Mouse (Mus musculus): ENCODE measurements at regions not wholly inside any gene's neighbourhood (a gene's known extent, or its start where the extent isn't known, plus 50 kb on each side); places are given as distances from the start of the nearest gene placed in this dataset.

DNA sequence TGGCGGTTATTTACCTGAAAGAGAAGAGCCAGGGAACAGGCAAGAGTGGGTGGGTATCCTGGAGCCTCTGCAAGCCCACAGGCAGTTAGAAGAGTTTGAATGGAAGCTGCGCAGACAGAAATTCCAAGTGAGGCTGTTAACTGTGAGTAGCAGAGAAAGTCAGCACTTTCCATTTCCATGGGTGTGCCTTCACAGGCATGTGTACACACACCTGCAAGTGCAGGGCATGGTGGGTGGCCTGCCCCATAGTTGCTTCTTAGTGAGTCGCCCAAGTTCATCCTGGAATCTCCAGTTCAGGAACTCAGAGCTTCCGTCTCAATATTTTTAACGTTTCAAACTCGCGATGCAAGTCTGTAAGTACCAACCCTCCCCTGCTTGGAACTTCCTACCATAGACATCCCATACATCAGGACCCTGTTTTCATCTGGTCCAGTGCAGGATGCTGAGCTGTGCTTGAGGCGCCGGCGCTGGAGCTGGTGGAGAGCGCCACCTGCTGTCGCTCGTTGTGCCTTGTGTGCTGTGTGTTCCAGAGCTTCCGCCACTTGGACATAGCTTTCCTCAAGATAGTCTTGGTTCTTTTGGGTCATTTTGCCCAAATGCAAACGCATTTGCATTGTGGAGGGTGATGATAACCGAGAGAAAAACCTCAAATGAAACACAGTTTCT lies 228.3 kb upstream of the Stac start:
- 22% methylated on average over 16 of the region's 16 CpGs for WGBS
- ATAC-seq (replicated peaks; ENCODE audit: low FRiP score), result peak; percentile 77
- H3K4me2 ChIP-seq (ENCODE audit: low read depth, low read length, severe bottlenecking), result no peak overlapping the region

GRCm38 (mm10) chr9:111916684-111917535 lies 226.8 kb upstream of the Stac start:
- Histone ChIP-seq H3K4me2 (ENCODE audit: low read depth, low read length, severe bottlenecking) (peak overlapping the region; percentile 29; the same call in 1 of the 2 replicates), H3K9me3 (ENCODE audit: control insufficient read depth, low read length) (no peaks in the 10 kb centered on the region), H3K4me1 (replicated peaks; ENCODE audit: control insufficient read depth, insufficient read depth, low read length) (no peaks in the 10 kb centered on the region), H3K36me3 (ENCODE audit: control insufficient read depth, insufficient read depth, low read length) (no peaks in the 10 kb centered on the region), H3K27ac (ENCODE audit: low read depth, low read length) (no peak overlapping the region), H3K9ac (ENCODE audit: low read length) (peak overlapping the region; percentile 16; the same call in 1 of the 2 replicates), H3K27me3 (ENCODE audit: control insufficient read depth, insufficient read depth, low read length) (no peaks in the 10 kb centered on the region), H3K4me3 (ENCODE audit: low read depth, low read length) (no peak overlapping the region)
- DNase-seq (ENCODE audit: low spot score) (peak; percentile 84), ATAC-seq (replicated peaks; ENCODE audit: low FRiP score) (peak; percentile 79)
- 27% methylated on average over 17 of the region's 17 CpGs for WGBS

More for the DNA sequence above, 228.3 kb upstream of the Stac start:
- H3K27ac ChIP-seq (ENCODE audit: low read depth, low read length), result no peak overlapping the region
- H3K9ac ChIP-seq (ENCODE audit: low read length), result no peak overlapping the region
- H3K27me3 ChIP-seq (ENCODE audit: control insufficient read depth, insufficient read depth, low read length), result no peaks in the 10 kb centered on the region
- H3K36me3 ChIP-seq (ENCODE audit: control insufficient read depth, insufficient read depth, low read length), result no peaks in the 10 kb centered on the region
- no peaks in the 10 kb centered on the region for H3K4me1 ChIP-seq (replicated peaks; ENCODE audit: control insufficient read depth, insufficient read depth, low read length)
- no peak overlapping the region for H3K4me3 ChIP-seq (ENCODE audit: low read depth, low read length)
- no peaks in the 10 kb centered on the region for H3K9me3 ChIP-seq (ENCODE audit: control insufficient read depth, low read length)
- DNase-seq (ENCODE audit: low spot score), result peak; percentile 89

DNA sequence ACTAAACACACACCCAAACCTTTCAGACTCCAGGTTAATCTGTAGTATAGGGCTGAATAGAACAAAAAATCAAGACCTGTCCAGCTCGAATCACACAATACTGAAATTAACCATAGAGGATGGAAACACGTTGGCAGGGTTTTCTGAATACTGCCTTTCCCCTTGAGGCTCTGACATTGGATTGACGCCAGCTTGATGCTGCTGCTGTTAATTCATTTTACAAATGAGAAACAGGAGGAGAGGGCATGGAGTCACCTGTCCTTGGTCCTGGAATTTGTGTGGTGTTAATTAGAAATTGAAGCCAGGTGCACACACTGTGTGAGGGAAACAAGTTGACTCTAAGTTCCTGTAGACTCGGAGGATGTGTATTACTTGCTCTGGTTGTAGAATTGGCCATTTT lies 218.7 kb upstream of the Stac start:
- no peak overlapping the region for H3K27ac ChIP-seq (ENCODE audit: low read depth, low read length)
- no peak overlapping the region for H3K4me3 ChIP-seq (ENCODE audit: low read depth, low read length)
- no peaks in the 10 kb centered on the region for H3K27me3 ChIP-seq (ENCODE audit: control insufficient read depth, insufficient read depth, low read length)
- H3K9ac ChIP-seq (ENCODE audit: low read length), result no peak overlapping the region
- 66% methylated on average over 4 of the region's 4 CpGs for WGBS
- H3K36me3 ChIP-seq (ENCODE audit: control insufficient read depth, insufficient read depth, low read length), result no peaks in the 10 kb centered on the region
- DNase-seq (ENCODE audit: low spot score) (no peak), ATAC-seq (replicated peaks; ENCODE audit: low FRiP score) (no peak)
- no peaks in the 10 kb centered on the region for H3K4me1 ChIP-seq (replicated peaks; ENCODE audit: control insufficient read depth, insufficient read depth, low read length)
- no peaks in the 10 kb centered on the region for H3K9me3 ChIP-seq (ENCODE audit: control insufficient read depth, low read length)
- H3K4me2 ChIP-seq (ENCODE audit: low read depth, low read length, severe bottlenecking), result no peak overlapping the region

DNA sequence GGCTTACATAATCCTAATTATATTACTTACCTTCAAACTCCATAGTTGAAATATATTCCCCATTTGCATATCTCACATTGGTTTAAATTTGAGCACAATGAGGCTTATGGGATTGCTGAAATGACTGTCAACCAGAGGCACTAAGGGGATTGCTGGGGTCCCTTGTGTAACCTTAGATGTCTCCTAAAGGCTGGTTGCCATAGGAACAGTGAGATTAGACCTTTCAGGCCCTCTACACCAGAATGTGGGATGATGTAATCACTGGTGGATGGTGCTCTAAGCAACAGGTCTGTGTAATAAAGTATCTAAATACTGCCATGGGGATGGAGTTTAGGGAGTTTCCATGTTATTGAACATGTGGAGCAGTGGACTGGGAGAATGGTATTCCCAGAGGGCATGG lies 210.0 kb upstream of the Stac start:
- Histone ChIP-seq H3K27ac (ENCODE audit: low read depth, low read length) (no peak overlapping the region), H3K4me3 (ENCODE audit: low read depth, low read length) (no peak overlapping the region), H3K36me3 (ENCODE audit: control insufficient read depth, insufficient read depth, low read length) (no peaks in the 10 kb centered on the region), H3K9me3 (ENCODE audit: control insufficient read depth, low read length) (no peaks in the 10 kb centered on the region), H3K4me1 (replicated peaks; ENCODE audit: control insufficient read depth, insufficient read depth, low read length) (no peaks in the 10 kb centered on the region), H3K27me3 (ENCODE audit: control insufficient read depth, insufficient read depth, low read length) (no peaks in the 10 kb centered on the region), H3K9ac (ENCODE audit: low read length) (no peak overlapping the region), H3K4me2 (ENCODE audit: low read depth, low read length, severe bottlenecking) (no peak overlapping the region)
- no peak for DNase-seq (ENCODE audit: low spot score)
- ATAC-seq (replicated peaks; ENCODE audit: low FRiP score), result no peak

GRCm38 (mm10) chr9:111897626-111898025 lies 207.5 kb upstream of the Stac start:
- Histone ChIP-seq H3K4me1 (replicated peaks; ENCODE audit: control insufficient read depth, insufficient read depth, low read length) (no peaks in the 10 kb centered on the region), H3K9me3 (ENCODE audit: control insufficient read depth, low read length) (no peaks in the 10 kb centered on the region), H3K36me3 (ENCODE audit: control insufficient read depth, insufficient read depth, low read length) (no peaks in the 10 kb centered on the region), H3K9ac (ENCODE audit: low read length) (no peak overlapping the region), H3K4me3 (ENCODE audit: low read depth, low read length) (no peak overlapping the region), H3K27me3 (ENCODE audit: control insufficient read depth, insufficient read depth, low read length) (no peaks in the 10 kb centered on the region), H3K4me2 (ENCODE audit: low read depth, low read length, severe bottlenecking) (no peak overlapping the region), H3K27ac (ENCODE audit: low read depth, low read length) (no peak overlapping the region)
- ATAC-seq (replicated peaks; ENCODE audit: low FRiP score) (no peak), DNase-seq (ENCODE audit: low spot score) (no peak)
- 85% methylated on average over 5 of the region's 5 CpGs for WGBS

DNA sequence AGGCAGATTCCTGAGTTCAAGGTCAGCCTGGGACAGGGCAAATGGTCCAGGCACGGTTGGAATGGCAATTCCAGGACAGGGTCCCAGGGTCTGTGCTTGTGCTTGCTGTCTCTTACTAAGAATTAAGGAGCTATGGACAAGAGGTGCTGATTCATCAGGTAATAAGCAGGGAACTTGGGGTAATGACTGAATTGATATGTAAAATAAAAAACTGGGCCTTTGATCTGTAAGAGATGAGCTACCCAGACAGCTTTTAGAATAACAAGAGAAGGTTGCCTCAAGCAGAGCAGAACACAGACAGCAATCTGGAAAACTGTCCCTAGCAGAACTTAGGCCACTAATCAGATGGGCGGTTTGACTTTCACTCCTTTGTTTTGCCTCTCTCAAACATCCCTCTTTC lies 189.6 kb upstream of the Stac start:
- Histone ChIP-seq H3K27ac (ENCODE audit: low read depth, low read length) (no peak overlapping the region), H3K36me3 (ENCODE audit: control insufficient read depth, insufficient read depth, low read length) (no peaks in the 10 kb centered on the region), H3K9me3 (ENCODE audit: control insufficient read depth, low read length) (no peaks in the 10 kb centered on the region), H3K4me1 (replicated peaks; ENCODE audit: control insufficient read depth, insufficient read depth, low read length) (no peaks in the 10 kb centered on the region), H3K27me3 (ENCODE audit: control insufficient read depth, insufficient read depth, low read length) (no peaks in the 10 kb centered on the region), H3K4me2 (ENCODE audit: low read depth, low read length, severe bottlenecking) (no peak overlapping the region), H3K9ac (ENCODE audit: low read length) (no peak overlapping the region), H3K4me3 (ENCODE audit: low read depth, low read length) (no peak overlapping the region)
- DNase-seq (ENCODE audit: low spot score) (no peak), ATAC-seq (replicated peaks; ENCODE audit: low FRiP score) (no peak)
- 60% methylated on average over 2 of the region's 2 CpGs for WGBS

GRCm38 (mm10) chr9:111876846-111877245 lies 186.7 kb upstream of the Stac start:
- Histone ChIP-seq H3K4me3 (ENCODE audit: low read depth, low read length) (no peak overlapping the region), H3K36me3 (ENCODE audit: control insufficient read depth, insufficient read depth, low read length) (no peaks in the 10 kb centered on the region), H3K27me3 (ENCODE audit: control insufficient read depth, insufficient read depth, low read length) (no peaks in the 10 kb centered on the region), H3K4me2 (ENCODE audit: low read depth, low read length, severe bottlenecking) (no peak overlapping the region), H3K4me1 (replicated peaks; ENCODE audit: control insufficient read depth, insufficient read depth, low read length) (no peaks in the 10 kb centered on the region), H3K9me3 (ENCODE audit: control insufficient read depth, low read length) (no peaks in the 10 kb centered on the region), H3K27ac (ENCODE audit: low read depth, low read length) (no peak overlapping the region), H3K9ac (ENCODE audit: low read length) (no peak overlapping the region)
- 91% methylated on average over 5 of the region's 5 CpGs for WGBS
- ATAC-seq (replicated peaks; ENCODE audit: low FRiP score) (no peak), DNase-seq (ENCODE audit: low spot score) (no peak)

DNA sequence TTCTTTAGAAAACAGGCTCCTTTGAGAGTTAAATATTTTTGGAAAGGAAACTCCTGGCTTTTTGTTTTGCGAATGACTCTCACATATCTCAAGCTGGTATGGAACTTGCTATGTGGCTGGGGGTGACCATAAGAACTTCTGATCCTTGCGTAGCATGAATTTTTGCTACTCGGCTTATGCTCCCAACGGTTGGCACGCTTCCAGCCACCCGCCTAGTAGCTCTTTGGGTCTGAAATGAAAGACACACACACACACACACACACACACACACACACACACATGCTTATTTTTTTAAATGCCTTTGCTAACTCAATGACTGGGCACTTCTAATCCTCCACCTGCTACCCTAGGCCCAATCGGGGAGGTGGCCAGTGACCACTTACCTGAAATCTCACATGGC lies 180.3 kb upstream of the Stac start:
- Histone ChIP-seq H3K27me3 (ENCODE audit: control insufficient read depth, insufficient read depth, low read length) (no peaks in the 10 kb centered on the region), H3K9me3 (ENCODE audit: control insufficient read depth, low read length) (no peaks in the 10 kb centered on the region), H3K4me1 (replicated peaks; ENCODE audit: control insufficient read depth, insufficient read depth, low read length) (no peaks in the 10 kb centered on the region), H3K27ac (ENCODE audit: low read depth, low read length) (no peak overlapping the region), H3K4me2 (ENCODE audit: low read depth, low read length, severe bottlenecking) (no peak overlapping the region), H3K9ac (ENCODE audit: low read length) (no peak overlapping the region), H3K36me3 (ENCODE audit: control insufficient read depth, insufficient read depth, low read length) (no peaks in the 10 kb centered on the region), H3K4me3 (ENCODE audit: low read depth, low read length) (no peak overlapping the region)
- 92% methylated on average over 7 of the region's 7 CpGs for WGBS
- DNase-seq (ENCODE audit: low spot score) (no peak), ATAC-seq (replicated peaks; ENCODE audit: low FRiP score) (no peak)
